Mouse (Mus musculus): Measurements from ENCODE around the gene Rab20.
"Not testable (repeated sequence)": the region's sequence is repeated elsewhere in the genome, so short reads cannot be mapped to it uniquely, and the experiment has no call there.

DNA sequence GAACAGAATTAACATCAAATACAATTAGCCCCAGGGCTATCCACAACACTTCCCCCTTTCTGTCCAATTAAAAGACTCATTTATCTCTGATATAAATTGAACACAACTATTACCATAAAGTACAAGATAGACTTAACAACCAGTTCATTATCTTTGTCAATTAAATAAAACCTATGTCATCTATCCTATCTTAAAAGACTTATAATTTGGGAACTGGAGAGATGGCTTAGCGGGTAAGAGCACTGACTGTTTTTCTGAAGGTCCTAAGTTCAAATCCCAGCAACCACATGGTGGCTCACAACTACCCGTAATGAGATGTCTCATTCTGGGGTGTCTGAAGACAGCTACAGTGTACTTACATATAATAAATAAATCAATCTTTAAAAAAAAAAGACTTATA is 13.8 kb upstream of the Rab20 start:
- not testable (repeated sequence) for TF ChIP-seq CTCF (IDR thresholded peaks at IDR 0.05; ENCODE audit: low read depth, low read length); POLR2AphosphoS5 (IDR thresholded peaks at IDR 0.05; ENCODE audit: insufficient replicate concordance, low read depth, low read length); GATA2 (IDR thresholded peaks at IDR 0.05; ENCODE audit: borderline replicate concordance, low read depth, low read length); TAL1 (conservative IDR thresholded peaks at IDR 0.05; ENCODE audit: low read depth, low read length)
